Mouse (Mus musculus) heart, embryonic 11.5 days (tissue): ENCODE measurements at regions not wholly inside any gene's neighbourhood (a gene's known extent, or its start where the extent isn't known, plus 50 kb on each side); places are given as distances from the start of the nearest gene placed in this dataset.

Experiments
- ATAC-seq: fragments of 200-750 bp; cut with Nextera tagmentation; replicated peaks from 2 replicates; pipeline ENCODE4 v1.8.0; 2017; ENCODE audit warnings: moderate library complexity; ENCODE audit not compliant: insufficient number of reproducible peaks, low FRiP score, low TSS enrichment
- H3K27ac ChIP-seq: fragments of 300-500 bp; sonication (generic); 2 replicates; pipeline ENCODE4 v1.5.1; 2014; ENCODE audit warnings: mild to moderate bottlenecking, low read depth, low read length
- H3K27me3 ChIP-seq: fragments of 300-500 bp; sonication (generic); 2 replicates; pipeline ENCODE4 v1.6.1; 2014; ENCODE audit warnings: mild to moderate bottlenecking, low read length, mixed read lengths; ENCODE audit not compliant: control insufficient read depth, insufficient read depth
- H3K36me3 ChIP-seq: fragments of 300-500 bp; sonication (generic); 2 replicates; pipeline ENCODE4 v1.6.1; 2014; ENCODE audit warnings: mild to moderate bottlenecking, low read length, moderate library complexity, mixed read lengths; ENCODE audit not compliant: control insufficient read depth, insufficient read depth
- H3K4me1 ChIP-seq: fragments of 300-500 bp; sonication (generic); 2 replicates; pipeline ENCODE4 v1.6.1; 2014; ENCODE audit warnings: low read length; ENCODE audit not compliant: control insufficient read depth, insufficient read depth
- H3K4me2 ChIP-seq: fragments of 300-500 bp; sonication (generic); 2 replicates; pipeline ENCODE4 v1.6.1; 2014; ENCODE audit warnings: mild to moderate bottlenecking, moderate library complexity
- H3K4me3 ChIP-seq: fragments of 300-500 bp; sonication (generic); 2 replicates; pipeline ENCODE4 v1.5.1; 2014; ENCODE audit warnings: low read depth, low read length
- H3K9ac ChIP-seq: fragments of 300-500 bp; sonication (generic); 2 replicates; pipeline ENCODE4 v1.6.1; 2014; ENCODE audit warnings: mild to moderate bottlenecking, low read depth, low read length, moderate library complexity
- H3K9me3 ChIP-seq: fragments of 300-500 bp; sonication (generic); replicated peaks from 2 replicates; pipeline ENCODE4 v1.6.1; 2016; ENCODE audit warnings: low read length; ENCODE audit not compliant: control insufficient read depth
- WGBS: fragments of 180-500 bp; shearing (Covaris S2); extraction: QIAGEN DNeasy Blood & Tissue Kit; methylation state at CpG from one replicate; pipeline ENCODE4 v1.1.7; 2014; ENCODE audit not compliant: insufficient replicate concordance; 5-methylcytosine and 5-hydroxymethylcytosine counted together

DNA sequence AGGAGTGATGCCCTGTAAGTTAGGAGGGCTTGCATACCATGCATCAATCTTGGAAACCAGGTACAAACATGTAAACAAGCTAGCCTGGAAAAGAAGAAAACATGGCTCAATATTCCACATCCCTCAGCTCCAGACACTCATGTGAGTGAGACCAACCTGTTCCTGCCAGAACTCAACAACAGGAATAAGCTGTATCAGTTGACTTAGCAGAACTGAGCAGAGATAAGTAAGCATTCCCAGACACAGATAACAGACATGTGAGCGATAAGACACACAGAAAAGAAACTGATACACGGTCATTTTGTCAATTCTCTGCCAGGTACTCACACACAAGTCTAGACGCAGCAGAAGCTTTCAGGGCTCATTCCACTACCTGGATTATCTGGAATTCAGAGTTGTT lies 198.7 kb downstream of the Ibtk start:
- Histone ChIP-seq H3K4me1 (no peaks in the 10 kb centered on the region), H3K27ac (no peak overlapping the region), H3K4me3 (no peak overlapping the region), H3K27me3 (no peaks in the 10 kb centered on the region), H3K9me3 (no peaks in the 10 kb centered on the region), H3K9ac (no peak overlapping the region), H3K4me2 (no peak overlapping the region), H3K36me3 (no peaks in the 10 kb centered on the region)
- WGBS, result 28% methylated on average over 3 of the region's 3 CpGs
- ATAC-seq, result no peak

DNA sequence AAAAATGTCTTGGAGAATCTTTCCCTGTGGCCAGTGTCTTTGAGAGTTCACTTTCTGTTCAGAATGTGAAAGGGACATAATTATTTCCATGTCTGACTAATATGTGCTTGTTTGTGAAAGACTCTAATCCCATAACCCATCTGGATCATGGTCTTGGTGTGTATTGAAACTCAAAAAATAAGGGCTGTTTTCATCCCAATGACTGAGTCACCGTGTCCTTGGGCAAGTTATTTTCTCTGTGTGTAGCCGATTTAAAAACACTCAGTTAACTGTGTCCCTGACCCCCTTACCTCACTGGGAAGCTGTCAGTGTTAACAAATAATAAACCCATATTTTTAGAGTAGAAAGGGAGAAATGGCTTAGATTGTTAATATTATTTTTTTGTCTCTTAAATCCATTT lies 202.9 kb downstream of the Ibtk start:
- H3K9ac ChIP-seq, result no peak overlapping the region
- WGBS, result 77% methylated on average over 2 of the region's 2 CpGs
- ATAC-seq, result no peak
- no peaks in the 10 kb centered on the region for H3K4me1 ChIP-seq
- H3K9me3 ChIP-seq, result no peaks in the 10 kb centered on the region
- H3K36me3 ChIP-seq, result no peaks in the 10 kb centered on the region
- no peaks in the 10 kb centered on the region for H3K27me3 ChIP-seq
- H3K4me3 ChIP-seq, result no peak overlapping the region
- H3K4me2 ChIP-seq, result no peak overlapping the region
- no peak overlapping the region for H3K27ac ChIP-seq

DNA sequence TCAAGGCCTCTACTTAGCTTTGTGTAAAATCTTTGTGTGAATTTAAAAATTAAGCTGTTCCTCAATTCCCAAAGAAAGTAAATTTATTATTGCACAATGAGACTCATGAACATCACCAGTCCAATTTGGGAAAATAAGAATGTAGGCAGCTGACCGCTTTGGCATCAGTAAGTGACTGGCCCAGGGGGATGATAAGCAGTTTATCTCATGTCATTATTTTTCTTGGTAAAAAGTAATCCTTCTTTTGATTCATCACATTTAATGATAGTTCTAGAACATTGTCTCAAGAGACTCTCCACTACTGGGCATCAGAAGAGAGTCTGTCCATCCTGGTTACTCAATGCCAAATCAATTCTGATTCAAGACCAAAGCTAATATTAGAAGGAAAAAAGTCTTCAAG lies 203.6 kb downstream of the Ibtk start:
- Histone ChIP-seq H3K4me3 (no peak overlapping the region), H3K27ac (no peak overlapping the region), H3K36me3 (no peaks in the 10 kb centered on the region), H3K4me1 (no peaks in the 10 kb centered on the region), H3K9ac (no peak overlapping the region), H3K4me2 (no peak overlapping the region), H3K27me3 (no peaks in the 10 kb centered on the region), H3K9me3 (no peaks in the 10 kb centered on the region)
- ATAC-seq, result no peak
- 79% methylated on average over 1 of the region's 1 CpGs for WGBS

DNA sequence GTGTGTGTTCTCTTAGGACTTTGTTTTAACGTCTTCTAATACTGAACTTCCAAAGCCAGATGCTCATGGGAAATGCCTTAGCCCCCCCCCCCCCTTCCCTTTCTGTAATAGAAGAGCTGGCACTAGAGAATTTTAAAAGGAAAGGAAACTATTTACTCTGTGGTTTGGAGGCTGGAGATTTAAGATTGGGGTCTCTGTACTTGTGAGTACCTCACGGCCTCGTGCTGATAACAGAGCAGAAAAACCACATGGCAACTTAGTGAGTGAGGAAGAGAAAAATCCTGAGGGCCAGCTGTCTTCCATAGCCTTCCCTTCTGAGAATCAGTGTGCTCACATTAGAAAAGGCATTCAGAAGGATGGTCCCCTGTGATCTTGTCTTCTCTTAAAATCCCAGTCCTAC lies 210.6 kb downstream of the Ibtk start:
- no peak for ATAC-seq
- H3K4me3 ChIP-seq, result no peak overlapping the region
- WGBS, result 43% methylated on average over 3 of the region's 3 CpGs

GRCm38 (mm10) chr9:85528421-85528820 lies 201.3 kb upstream of the Tent5a start:
- H3K4me3 ChIP-seq, result no peak overlapping the region
- no peak overlapping the region for H3K27ac ChIP-seq
- no peak overlapping the region for H3K4me2 ChIP-seq
- no peaks in the 10 kb centered on the region for H3K9me3 ChIP-seq
- H3K36me3 ChIP-seq, result no peaks in the 10 kb centered on the region
- WGBS, result 88% methylated on average over 3 of the region's 3 CpGs
- ATAC-seq, result no peak
- H3K4me1 ChIP-seq, result no peaks in the 10 kb centered on the region
- no peaks in the 10 kb centered on the region for H3K27me3 ChIP-seq
- no peak overlapping the region for H3K9ac ChIP-seq

More for the DNA sequence above, 210.6 kb downstream of the Ibtk start:
- Histone ChIP-seq H3K9ac (no peak overlapping the region), H3K9me3 (no peaks in the 10 kb centered on the region), H3K4me2 (no peak overlapping the region), H3K27me3 (no peaks in the 10 kb centered on the region), H3K4me1 (no peaks in the 10 kb centered on the region), H3K36me3 (no peaks in the 10 kb centered on the region), H3K27ac (no peak overlapping the region)

DNA sequence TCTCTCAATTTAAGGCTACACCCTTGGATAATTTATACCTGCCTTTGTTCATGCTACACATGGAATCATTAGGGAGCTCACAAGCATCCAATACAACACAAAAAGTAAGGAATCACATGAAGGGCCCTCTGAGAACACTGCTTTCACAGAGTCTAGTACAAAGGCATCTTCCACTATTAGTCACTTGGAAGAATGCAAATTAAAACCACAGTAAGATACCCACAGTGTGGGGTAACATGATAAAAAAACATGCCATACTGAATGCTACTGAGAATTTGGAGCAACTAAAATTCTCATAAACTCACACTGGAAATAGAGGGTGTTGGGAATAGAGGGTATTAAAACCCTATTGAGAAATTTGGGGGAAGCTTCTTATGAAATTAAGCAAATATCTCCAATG lies 197.6 kb upstream of the Tent5a start:
- H3K4me1 ChIP-seq, result no peaks in the 10 kb centered on the region
- H3K4me2 ChIP-seq, result no peak overlapping the region
- no peaks in the 10 kb centered on the region for H3K36me3 ChIP-seq
- no peaks in the 10 kb centered on the region for H3K27me3 ChIP-seq
- ATAC-seq, result no peak
- no peaks in the 10 kb centered on the region for H3K9me3 ChIP-seq
- H3K27ac ChIP-seq, result no peak overlapping the region
- H3K4me3 ChIP-seq, result no peak overlapping the region
- H3K9ac ChIP-seq, result no peak overlapping the region

GRCm38 (mm10) chr9:85521342-85521741 lies 194.2 kb upstream of the Tent5a start:
- Histone ChIP-seq H3K4me3 (no peak overlapping the region), H3K4me2 (no peak overlapping the region), H3K27me3 (no peaks in the 10 kb centered on the region), H3K36me3 (no peaks in the 10 kb centered on the region), H3K4me1 (no peaks in the 10 kb centered on the region), H3K9ac (no peak overlapping the region), H3K9me3 (no peaks in the 10 kb centered on the region), H3K27ac (no peak overlapping the region)
- 64% methylated on average over 2 of the region's 2 CpGs for WGBS
- no peak for ATAC-seq

GRCm38 (mm10) chr9:85520941-85521340 lies 193.8 kb upstream of the Tent5a start:
- H3K9ac ChIP-seq, result no peak overlapping the region
- ATAC-seq, result no peak
- H3K27ac ChIP-seq, result no peak overlapping the region
- no peak overlapping the region for H3K4me3 ChIP-seq
- H3K36me3 ChIP-seq, result no peaks in the 10 kb centered on the region
- H3K27me3 ChIP-seq, result no peaks in the 10 kb centered on the region
- no peaks in the 10 kb centered on the region for H3K4me1 ChIP-seq
- WGBS, result 79% methylated on average over 6 of the region's 6 CpGs
- no peak overlapping the region for H3K4me2 ChIP-seq
- no peaks in the 10 kb centered on the region for H3K9me3 ChIP-seq

GRCm38 (mm10) chr9:85499006-85499405 lies 171.9 kb upstream of the Tent5a start:
- Histone ChIP-seq H3K4me2 (no peak overlapping the region), H3K9ac (no peak overlapping the region), H3K9me3 (no peaks in the 10 kb centered on the region), H3K4me3 (no peak overlapping the region), H3K27me3 (no peaks in the 10 kb centered on the region), H3K36me3 (no peaks in the 10 kb centered on the region), H3K4me1 (no peaks in the 10 kb centered on the region), H3K27ac (no peak overlapping the region)
- no peak for ATAC-seq
- WGBS, result 77% methylated on average over 4 of the region's 4 CpGs
